Mouse (Mus musculus) yolk sac, embryonic 10.5 days (tissue): ENCODE results near the gene Myl6.

Source experiments
- DNase-seq: peaks from one replicate; pipeline ENCODE4 v3.0.0-alpha.2; 2017; ENCODE audit warnings: low spot score

Myl6 gene

DNA sequence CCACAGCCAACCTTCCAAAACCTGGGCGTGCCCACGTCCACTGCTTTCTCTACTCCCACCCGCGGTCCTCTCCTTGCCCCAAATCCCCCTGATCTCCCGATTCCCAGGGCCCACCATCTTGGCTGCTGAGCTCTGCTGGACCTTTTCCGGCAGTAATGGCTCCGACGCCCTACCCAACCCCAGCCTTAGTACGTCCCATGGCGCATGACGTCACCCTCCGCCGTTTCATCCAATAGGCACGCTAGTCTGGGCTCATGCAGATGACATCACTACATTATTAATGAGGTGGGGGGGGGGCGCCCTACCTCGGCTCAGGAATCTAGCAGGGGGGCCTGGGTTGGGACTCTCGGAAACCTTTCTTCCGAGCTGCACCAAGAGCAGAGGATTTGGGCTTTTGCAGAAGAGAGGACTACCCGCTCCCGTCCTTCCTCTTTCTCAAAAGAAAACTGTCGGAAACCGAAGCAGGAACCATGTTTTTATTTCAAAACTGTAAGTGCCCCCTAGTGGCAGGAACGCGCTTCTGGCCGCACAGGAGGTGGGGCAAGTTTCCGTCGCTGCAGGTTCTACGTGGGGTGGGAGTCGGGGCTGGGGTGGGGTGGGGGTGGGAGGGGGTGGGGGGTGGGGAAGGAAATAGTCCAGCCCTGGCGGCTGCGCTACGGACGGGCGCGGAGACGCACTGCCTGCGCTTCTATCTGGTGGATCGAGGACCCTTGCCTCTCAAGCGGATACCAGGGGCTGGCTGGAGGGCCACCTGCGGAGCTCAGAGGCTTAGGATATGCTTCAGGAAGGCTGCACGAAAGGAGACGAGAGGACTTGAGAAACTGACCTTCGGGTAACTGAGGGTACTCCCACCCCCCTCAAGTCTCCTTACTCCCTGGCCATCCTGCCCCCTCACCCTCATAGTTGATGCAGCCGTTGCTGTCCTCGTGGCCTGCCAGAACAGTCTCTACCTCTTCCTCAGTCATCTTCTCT, at the start of gene Myl6:
TSS of gene Myl6 (minus strand) at position 451 of the 972 bp plus-strand sequence.
- DNase-seq: peak; percentile 98

DNA sequence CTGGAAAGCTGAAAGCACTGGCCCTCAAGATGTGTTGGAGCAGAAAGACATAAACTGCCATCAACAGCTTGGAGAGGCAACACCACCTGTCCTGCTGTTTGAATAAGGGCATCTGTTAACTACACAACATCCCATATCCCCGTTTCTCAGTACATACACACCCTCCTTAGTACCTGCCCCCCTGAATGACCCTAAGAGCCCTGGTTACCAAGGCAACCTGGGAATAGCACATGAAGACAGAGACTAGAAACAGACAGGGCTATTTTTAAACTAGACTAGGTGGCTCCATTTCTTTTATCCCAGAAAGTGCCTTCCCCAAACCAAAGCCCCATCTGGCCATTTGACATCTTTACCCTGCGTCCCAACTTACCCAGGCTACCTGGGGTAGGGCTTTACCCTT, 49.2 kb upstream of the Myl6 start:
- no peak for DNase-seq

GRCm38 (mm10) chr10:128538340-128538870, 44.5 kb upstream of the Myl6 start:
- no peak for DNase-seq

GRCm38 (mm10) chr10:128536266-128536940, 42.5 kb upstream of the Myl6 start:
- peak; percentile 89 for DNase-seq

DNA sequence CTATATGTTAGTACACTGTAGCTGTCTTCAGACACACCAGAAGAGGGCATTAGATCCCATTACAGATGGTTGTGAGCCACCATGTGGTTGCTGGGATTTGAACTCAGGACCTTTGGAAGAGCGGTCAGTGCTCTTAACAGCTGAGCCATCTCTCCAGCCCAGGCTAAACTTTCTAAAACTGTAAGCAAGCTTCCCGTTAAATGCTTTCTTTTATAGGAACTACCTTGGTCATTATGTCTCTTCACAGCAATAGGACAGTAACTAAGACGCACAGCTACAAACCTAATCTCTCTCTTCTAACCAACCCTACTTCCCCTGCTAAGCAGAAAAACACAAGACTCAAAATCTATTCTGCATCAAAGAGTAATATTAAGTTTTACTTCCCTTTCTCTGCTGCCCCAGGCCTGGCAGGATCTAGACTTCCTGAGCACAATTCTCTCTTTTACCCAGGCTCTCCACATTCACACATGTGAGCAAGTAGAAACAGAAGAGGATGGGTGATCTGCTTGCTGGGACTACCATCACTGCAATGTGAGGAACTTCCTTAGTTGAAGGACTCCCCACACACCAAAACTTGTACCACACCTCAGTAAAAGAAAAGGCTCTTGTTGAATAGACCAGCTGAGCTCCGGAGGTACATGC, 41.8 kb upstream of the Myl6 start:
- no peak for DNase-seq

DNA sequence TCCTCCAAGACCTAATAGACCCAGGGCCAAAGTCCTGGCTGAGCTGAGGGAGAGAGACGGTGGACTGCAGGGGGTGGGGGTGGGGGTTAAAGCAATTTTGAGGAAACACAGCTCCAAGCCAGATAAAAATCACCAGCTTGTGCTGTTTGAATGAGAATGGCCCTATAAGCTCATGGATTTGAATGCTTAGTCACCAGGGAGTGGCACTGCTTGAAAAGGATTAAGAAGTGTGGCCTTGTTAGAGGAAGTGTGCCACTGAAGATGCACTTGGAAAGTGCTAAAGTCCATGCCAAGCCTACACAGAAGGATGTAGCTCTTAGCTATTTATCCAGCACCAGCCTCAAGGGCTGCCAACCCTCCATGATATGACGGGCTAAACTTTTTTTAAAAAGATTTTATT, 41.3 kb upstream of the Myl6 start:
- no peak for DNase-seq

GRCm38 (mm10) chr10:128526366-128527356, 32.7 kb upstream of the Myl6 start:
- DNase-seq: no peak

DNA sequence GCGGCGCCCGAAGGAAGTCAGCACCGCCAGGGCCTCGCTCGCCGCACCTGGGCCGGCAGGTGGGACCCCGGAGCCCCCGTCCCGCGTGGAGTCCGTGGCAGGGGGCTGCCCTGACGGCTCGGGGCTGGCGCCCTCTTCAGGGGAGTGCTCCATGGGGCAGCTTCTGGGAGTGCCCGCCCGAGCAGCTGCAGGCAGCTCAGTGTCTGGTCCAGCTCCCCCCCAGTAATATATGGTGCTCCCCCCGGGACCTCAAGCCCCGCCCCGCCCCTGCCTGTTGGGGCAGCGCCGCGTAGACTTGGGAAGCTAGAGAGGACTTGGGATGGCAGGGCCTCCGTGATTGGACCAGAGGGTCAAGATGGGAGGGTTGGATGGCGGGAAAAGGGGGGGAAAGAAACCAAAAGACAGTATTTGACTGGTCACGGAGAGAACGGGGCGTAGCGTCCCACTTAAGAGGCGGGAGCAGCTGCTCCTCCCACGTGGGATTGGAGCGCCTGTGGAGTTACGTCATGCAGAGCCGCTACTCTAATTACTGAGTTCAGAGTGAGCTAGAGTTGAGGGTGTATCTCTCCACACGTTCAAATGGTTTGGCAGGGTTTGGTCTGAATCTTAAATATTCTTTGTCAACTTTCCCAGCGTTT, 31.8 kb upstream of the Myl6 start, which contains the start of gene Esyt1:
TSS of gene Esyt1 (minus strand) at position 201 of the 638 bp plus-strand sequence.
- peak; percentile 98 for DNase-seq

GRCm38 (mm10) chr10:128524732-128525662, 31.1 kb upstream of the Myl6 start:
- peak; percentile 62 for DNase-seq

DNA sequence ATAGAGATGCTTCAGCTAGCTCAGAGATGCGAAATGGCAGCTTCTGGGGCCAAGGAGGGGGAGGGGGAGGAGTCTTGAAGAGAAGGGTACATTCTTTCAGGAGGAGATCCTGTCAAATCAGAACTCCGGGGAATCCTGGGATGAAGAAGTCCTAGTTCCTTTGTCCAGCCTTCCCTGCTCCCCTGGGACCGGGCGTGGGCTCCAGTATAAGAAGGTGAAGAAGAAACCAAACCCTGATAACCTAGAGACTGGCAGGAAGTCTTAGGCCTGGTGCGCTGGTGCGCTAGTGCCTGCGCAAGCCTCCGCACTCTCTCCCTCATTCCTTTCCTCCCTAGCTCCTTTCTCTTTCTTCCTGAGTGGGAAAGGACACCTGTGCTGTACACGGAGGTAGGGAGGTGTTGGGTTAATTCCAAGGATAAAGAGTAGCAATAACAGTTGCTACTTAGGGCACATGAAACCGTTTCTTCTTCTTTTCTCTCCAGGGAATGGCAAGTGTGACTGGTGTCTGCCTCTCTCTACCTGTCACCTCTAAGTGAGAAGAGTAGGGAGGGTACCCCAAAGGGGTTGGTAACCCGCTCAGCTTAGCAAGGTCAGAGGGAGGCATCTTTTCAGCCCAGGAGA, 30.3 kb upstream of the Myl6 start:
- DNase-seq: no peak

DNA sequence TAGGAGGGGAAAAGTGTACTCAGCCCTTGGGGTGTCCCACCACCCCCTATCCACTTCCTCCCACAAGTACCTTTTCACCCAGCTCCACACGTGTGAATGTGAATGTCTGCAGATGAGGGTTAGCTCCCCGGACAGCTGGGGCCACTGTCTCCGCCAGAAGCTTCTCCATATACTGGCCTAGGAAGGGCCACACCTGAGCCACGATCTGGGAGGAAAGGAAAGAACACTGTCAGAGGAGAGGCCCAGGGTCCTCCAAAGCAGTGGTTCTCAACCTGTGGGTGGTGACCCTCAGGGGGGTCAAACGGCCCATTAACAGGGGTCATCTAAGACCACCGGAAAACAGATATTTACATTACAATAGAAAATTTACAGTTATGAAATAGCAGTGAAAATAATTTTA, 28.4 kb upstream of the Myl6 start:
- no peak for DNase-seq

GRCm38 (mm10) chr10:128520591-128520990, 26.6 kb upstream of the Myl6 start:
- DNase-seq: no peak

GRCm38 (mm10) chr10:128518833-128519232, 24.9 kb upstream of the Myl6 start:
- no peak for DNase-seq

- no peak for DNase-seq
These were observed 22.7 kb upstream of the Myl6 start for GRCm38 (mm10) chr10:128516677-128517076.

- DNase-seq: peak; percentile 38
These were observed 22.1 kb upstream of the Myl6 start for GRCm38 (mm10) chr10:128516029-128516428.

GRCm38 (mm10) chr10:128515044-128515443, 21.1 kb upstream of the Myl6 start:
- no peak for DNase-seq

GRCm38 (mm10) chr10:128511761-128512160, 17.8 kb upstream of the Myl6 start:
- no peak for DNase-seq

- no peak for DNase-seq
These were observed 17.2 kb upstream of the Myl6 start for GRCm38 (mm10) chr10:128511189-128511588.

DNA sequence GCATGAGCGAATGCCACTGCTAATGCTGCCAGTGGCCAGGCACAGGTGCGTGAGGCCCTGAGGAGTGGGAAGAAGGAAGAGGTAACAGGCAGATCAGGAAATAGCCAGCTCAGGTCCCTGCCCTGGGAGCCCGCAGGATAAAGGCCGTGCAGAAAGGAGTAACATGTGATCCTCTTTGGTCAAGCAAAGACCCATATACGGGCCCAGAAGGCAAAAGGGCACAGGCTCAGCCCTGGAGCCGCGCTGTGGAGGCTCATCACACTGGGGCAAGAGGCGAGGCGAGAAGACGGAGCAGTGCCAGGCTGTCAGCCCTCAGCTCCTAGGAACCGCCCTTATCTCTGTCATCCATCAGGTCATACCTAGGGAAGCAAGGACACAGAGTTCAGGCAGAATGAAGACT, 16.4 kb upstream of the Myl6 start:
- DNase-seq: no peak
